Mouse (Mus musculus) ES-Bruce4 (cell line): ENCODE results near the gene Ciapin1.

Experiments
- CTCF ChIP-seq: IDR thresholded peaks from one replicate; pipeline ENCODE4 v1.8.1; 2011; ENCODE audit warnings: low read depth, low read length
- EP300 ChIP-seq: IDR thresholded peaks from 2 replicates; pipeline ENCODE4 v1.6.1; 2011; ENCODE audit warnings: low read depth, low read length; ENCODE audit not compliant: insufficient read depth
- POLR2A ChIP-seq: IDR thresholded peaks from one replicate; pipeline ENCODE4 v1.8.1; 2011; ENCODE audit warnings: low read length; ENCODE audit not compliant: insufficient read depth

GRCm38 (mm10) chr8:94789256-94789955 is 48.8 kb downstream of the Ciapin1 start:
- TF ChIP-seq CTCF (no peak), POLR2A (no peak), EP300 (no peak)
